Mouse (Mus musculus) v-Abl transformed pro-B cells (cell line): ENCODE results near the gene Ilf3.

ENCODE experiments used
- in situ Hi-C, 2 experiments: fragments of 400-800 bp; cut with MboI; formaldehyde crosslinking; loops; one replicate each; pipeline ENCODE4 v1.15.1; 2025; ENCODE audit not compliant: unreplicated experiment in 2 of 2

Ilf3 gene

DNA sequence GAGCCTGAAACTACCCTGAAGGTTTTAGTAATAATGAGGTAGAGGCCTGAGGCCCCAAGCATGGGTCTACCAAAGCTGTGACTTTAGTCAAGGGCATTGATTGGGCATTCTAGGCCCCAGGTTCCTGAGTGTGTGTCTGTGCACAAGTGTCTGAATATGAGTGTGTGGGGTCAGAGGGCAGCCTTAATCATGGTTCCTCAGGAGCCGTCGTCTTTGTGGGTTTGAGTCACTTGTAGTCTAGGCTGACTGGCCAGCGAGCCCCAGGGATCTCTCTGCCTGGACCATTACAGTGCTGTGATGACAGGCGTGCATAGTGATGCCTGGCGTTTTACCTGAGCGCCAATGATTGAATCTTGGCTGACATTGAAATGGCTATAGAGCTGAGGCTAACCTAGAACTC lies 60.5 kb downstream of the Ilf3 start:
- in situ Hi-C loops: no loop called here

DNA sequence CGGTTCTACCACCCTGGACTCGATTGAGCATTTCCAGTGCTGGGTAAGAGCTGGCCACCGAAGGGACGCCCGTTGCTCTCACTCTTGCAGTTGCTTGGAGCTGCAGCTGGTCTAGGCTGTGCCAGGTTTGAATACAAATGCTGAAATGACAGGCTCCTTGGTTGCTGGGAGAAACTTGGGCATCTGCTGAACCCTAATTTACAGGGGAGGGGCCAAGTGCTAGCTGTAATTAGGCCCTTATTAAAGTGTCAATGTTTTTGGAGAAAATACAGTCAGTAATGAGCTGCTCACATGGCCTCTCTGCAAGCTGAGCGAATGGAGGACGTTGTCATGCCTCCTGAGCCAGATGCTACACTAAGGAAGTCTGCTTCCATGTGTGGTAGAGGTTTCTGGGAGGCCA lies 63.1 kb downstream of the Ilf3 start:
- in situ Hi-C loops: no loop called here

DNA sequence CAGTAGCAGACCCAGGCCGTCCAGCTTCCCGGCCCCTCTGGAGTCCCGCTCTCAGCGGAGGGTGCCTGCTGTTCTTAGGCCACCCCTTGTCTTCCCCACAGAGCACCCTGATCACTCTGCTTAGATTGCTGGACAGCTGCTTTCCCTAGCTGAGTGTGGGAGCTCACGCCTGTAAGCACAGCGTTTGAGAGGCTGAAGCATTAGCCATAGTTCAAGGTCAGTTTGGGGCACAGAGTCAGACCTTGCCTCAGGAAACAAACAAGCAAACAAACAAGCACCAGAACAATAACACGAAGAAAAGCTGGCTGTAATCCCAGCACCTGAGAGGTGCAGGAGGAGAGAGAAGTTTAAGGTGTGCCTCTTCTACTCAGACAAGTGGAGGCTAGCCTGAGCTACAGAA lies 64.4 kb downstream of the Ilf3 start:
- in situ Hi-C loops: no loop called here

DNA sequence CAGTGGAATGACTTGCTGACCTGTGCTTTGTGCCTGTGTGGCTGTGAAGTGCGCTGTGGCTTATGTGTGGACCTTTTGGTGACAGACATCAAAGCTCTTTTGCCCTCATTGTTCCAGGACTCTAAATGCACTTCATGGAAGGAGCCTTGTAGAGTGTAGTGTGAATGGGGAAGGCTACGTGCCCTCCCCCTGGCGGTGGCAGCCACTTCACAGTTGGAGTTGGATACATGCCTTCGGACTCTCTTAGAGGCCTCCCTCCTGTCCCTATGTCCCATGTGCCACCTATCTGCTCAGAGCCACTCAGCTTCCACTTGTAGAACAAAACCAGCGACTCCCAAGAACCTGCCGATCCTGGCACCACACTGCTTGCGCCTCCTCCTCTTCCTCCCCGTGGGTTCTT lies 66.1 kb downstream of the Ilf3 start:
- in situ Hi-C loops: no loop called here

DNA sequence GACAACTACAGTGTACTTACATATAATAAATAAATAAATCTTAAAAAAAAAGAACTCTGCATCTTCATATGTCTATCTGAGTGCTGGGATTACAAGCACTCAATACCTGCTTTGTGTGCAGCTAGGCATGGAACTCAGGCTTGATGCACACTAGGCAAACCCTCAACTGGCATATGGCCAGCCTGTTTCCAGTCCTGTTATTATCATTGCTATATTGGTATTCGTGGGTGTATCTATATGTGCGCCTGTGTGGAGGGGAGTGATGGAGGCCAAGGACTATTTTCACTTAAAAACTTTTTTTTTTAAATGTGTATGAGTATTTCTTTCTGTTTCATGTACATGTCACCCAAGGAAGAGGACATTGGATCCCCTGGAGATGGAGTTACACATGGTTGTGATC lies 66.7 kb downstream of the Ilf3 start:
- in situ Hi-C loops: no loop called here

DNA sequence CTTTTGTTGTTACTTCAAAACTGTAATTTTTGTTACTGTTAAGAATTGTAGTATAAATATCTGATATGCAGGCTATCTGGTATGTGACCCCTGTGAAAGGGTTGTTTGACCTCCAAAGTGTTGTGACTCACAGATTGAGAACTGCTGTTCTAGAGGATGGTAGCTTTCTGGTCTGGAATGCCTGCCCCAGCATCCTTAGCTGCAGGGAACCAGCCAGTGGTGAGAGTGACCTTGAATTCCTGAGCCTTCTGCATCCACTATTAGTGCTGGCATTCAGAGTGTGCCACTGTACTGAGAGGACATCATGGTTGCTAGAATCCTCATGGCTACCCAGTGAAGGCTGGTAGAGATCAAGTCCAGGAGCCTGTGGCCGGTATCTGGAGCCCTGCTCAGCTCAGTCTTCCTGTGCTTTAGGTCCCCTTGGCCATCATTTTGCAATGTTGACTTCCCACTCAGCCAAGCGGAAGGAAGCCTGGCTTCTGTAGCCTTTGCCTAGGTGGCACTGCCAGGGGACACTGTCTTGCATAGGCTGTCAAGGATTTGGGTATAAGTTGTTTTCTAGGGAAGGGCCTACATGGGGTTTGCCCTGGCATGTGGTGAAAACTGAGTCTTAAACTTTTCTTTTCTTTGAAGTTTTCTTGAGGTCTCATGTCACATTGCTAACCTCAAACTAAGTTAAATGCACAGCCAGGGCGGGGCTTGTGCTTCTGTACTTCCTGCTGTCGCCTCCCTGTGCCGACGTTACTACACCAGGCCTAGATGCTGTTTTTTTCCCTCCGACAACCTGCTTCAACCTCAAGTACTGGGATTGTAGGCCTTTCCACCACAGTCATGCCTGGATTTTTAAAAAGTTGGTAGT lies 68.3 kb downstream of the Ilf3 start:
- in situ Hi-C loops: no loop called here

DNA sequence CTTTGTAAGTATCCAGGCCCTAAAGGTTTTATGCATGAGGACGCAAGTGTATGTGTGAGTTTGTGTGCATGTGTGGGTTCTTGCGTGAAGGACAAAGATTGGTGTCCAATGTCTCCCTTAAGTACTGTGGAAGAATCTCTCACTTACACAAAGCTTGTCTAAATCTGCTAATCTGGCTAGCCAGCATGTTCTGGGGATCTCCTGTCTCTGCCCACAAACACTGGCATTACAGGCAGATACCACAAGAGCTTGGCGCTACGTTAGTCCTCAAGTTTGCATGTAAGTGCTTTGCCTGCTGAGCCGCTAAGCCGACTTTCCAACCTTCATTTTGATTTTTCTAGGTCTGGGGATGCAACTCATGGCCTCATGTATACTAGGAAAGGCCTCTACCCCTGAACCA lies 69.9 kb downstream of the Ilf3 start:
- in situ Hi-C loops: no loop called here

DNA sequence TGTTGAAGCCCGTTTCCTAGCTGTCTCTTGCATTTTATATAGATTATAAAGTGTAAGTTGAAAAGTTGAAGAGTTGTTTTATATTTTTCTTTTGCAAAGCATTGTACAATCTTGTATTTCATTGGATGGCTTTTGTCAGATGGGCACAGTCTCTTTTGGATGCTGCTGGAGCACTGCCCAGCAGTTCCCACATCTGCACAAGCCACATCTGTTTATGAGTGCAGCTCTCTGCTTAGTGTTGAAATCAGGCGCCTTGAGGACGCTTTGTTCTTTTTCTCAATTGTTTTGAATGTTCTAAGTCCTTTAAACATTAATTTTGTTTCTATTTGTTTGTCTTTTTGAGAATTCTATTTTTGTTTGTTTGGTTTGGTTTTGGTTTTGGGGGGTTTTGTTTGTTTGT lies 70.5 kb downstream of the Ilf3 start:
- in situ Hi-C loops: no loop called here

DNA sequence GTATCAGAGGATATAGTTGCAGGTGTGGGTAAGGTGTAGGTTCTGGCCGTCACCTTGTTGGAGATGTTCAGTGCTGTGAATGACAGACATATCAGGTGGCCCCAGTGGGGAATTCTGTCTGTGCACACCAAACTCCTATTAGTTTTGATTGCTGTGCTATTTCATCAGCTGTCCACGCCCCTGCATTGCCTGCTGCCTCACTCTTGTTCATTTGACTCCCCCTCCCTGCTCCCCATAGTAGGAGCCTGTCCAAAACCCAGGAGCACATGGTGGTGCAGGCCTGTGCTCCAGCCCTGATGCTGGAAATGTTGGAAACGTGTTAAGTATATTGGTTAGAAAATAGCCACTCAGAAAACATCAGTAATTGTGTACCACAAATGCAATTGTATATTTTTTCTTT lies 71.8 kb downstream of the Ilf3 start:
- in situ Hi-C loops: no loop called here

DNA sequence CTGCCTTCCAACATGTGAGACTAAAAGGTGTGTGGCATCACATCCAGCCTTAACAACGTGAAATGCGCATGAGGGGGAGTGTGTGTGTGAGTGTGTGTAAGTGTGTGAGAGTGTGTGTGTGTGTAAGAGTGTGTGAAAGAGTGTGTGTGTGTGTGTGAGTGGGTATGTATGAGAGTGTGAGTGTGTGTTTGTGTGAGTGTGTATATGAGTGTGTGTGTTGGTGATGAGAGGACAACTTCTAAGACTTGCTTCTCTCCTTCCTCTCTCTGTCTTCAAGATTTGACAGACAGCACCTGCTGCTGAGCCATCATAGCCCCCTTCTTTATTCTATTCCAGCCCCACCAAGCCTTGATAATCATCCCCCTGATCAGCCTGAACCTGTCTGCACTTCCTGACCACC lies 72.2 kb downstream of the Ilf3 start:
- in situ Hi-C loops: no loop called here

DNA sequence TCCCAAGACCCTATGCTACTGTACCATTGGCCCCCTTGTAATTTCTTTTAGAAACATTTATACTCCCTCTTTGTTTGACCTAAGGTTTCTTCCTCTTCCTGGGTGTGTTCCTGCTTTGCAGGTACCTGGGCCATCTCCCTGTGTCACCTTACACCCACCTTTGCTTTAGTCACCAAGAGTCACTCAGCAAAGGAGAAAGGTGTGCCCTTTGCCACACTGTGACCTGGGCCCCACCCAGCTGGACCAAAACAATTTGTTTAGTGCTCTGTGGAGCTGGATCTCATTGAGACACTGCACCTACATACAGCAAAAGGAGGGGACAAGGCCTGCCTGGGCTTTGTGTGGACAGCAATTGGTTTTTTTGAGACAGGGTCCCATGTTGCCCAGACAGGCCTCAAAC lies 72.7 kb downstream of the Ilf3 start:
- in situ Hi-C loops: no loop called here

DNA sequence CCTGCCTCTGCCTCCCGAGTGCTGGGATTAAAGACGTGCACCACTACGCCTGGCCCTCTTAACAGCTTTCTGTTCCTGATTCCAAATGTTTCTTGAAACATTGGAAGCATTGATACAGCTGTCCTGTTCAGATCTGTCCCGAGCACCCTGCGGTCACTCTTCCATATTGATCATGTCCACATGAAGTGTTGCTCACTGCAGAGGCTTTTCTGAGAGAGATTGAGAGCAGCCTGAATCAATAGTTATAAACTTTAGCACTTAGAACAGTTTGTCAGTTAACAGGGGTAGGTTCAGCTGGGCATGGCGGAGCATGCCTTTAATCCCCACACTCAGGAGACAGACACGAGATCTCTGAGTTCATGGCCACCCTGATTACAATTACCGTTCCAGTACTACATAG lies 76.2 kb downstream of the Ilf3 start:
- in situ Hi-C loops: no loop called here

DNA sequence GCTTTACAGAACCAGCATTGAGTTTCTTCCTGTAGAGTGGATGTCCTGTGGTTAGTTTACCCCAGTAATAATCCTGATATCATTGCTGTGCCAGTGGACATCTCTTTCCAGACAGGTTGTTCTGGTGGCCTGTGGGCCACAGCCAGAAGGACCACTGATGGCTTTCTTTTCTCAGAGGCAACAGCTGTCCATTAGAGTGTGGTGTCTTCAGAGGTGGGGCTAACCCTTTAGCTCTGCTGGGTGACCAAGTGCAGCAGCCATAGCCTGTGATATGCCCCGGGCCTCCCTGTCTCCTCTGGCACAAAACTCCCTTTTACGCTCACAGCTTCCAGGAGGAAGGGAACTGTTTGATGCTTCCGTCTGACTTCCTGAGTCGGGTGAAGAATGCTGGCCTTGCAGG lies 76.9 kb downstream of the Ilf3 start:
- in situ Hi-C loops: no loop called here

DNA sequence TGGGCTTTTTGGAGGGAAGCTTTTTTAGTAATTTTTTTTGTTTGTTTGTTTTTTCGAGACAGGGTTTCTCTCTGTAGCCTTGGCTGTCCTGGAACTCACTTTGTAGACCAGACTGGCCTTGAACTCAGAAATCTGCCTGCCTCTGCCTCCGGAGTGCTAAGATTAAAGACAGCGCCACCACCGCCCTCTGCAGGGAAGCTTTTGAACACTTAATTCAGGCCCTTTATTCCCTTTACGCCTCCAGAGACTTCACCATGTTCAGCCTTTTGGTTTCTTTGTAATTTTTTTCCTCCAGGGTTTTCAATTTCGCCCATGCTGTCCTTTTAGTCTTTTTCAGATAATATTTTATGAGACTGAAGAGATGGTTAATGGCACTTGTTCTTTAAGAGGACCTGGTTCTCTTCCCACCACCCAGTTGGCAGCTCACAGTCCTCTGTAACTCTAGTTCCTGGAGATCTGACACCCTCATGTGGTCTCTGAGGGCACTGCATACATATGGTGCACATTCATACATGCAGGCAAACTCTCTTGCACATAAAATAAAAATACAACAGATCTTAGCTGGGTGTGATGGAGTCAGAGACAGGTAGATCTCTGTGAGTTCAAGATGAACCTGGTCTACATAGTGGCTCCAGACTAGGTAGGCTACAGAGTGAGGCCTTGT lies 77.5 kb downstream of the Ilf3 start:
- in situ Hi-C loops: no loop called here

DNA sequence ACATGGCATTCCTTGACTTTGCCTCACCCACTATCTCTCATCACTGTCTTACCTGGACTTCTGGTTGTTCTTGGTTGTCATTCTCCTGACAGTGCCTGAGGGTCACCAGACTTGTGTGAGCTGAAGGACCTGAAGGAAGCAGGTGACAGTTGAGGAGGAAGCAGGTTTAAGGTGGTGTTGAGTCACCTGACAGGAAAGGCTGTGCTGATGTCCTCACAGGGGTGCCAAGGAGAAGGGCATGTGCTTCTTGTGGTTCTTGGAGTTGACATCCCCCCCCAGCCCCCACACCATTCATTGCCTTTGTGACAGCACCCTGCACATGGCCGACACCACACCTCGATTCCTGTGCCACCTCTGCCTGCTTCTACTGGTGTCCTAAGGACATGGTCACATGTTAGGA lies 80.1 kb downstream of the Ilf3 start:
- in situ Hi-C loops: no loop called here

DNA sequence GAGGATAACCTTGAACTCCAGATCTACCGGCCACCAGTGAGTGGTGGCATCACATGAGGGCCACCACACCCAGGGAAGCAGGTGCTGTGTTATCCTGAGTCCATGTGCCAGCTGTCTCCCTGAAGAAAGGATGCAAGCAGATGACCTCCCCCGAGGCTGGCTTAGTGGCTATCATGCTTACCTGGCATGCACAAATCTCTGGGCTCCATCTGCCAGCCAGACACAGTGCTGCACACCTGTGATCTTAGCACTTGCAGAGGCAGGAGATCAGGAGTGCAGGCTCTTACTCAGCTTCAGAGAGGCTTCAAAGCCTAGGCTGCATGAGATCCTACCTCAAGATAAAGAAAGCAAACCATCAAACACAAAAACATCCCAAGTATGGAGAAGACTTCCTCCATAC lies 82.0 kb downstream of the Ilf3 start:
- in situ Hi-C loops: loop anchor here in 1 of 2 experiments (25.0 kb wide), 1 partner anchor 537 kb away; no protein-coding TSS in a partner anchor

DNA sequence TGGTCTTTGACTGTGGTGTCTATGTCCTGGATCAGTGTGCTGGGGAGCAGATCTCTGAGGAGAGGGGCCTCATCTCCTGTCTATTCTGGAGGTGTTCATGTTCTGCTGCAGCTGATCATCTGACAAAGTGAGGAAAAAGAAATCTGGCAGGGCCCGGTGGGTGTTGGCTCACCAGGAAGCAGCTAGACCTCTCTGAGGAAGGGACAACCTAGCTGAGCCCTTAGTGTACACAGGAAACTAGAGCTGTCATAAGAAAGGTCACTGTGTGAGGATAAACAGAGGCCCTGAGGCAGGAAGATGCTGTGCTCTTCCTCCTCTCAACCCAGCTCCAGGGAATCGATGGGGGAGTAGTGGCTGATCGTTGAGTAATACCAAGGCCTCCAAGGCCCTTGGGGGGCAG lies 82.6 kb downstream of the Ilf3 start:
- in situ Hi-C loops: loop anchor here in 1 of 2 experiments (25.0 kb wide), 1 partner anchor 538 kb away; no protein-coding TSS in a partner anchor

DNA sequence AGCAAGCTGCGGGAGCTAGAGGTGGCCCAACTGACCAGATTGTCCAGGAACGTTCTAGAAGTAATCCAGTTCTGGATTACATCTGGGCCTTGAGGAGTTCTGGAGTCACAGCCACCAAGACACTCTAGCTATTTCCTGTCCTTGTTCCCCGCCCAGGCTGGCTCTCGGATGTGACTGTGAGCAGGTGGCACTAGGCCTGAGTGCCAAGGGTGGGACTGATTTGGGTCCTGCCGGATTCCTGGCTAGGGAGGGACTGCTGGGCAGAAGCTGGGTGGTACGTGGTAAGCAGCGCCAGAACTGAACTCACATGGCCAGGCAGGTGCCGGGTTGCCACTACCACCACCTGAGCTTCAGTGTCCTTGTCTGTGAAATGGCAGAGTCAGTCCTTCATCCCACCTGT lies 83.7 kb downstream of the Ilf3 start:
- in situ Hi-C loops: loop anchor here in 1 of 2 experiments (25.0 kb wide), 1 partner anchor 539 kb away; no protein-coding TSS in a partner anchor

DNA sequence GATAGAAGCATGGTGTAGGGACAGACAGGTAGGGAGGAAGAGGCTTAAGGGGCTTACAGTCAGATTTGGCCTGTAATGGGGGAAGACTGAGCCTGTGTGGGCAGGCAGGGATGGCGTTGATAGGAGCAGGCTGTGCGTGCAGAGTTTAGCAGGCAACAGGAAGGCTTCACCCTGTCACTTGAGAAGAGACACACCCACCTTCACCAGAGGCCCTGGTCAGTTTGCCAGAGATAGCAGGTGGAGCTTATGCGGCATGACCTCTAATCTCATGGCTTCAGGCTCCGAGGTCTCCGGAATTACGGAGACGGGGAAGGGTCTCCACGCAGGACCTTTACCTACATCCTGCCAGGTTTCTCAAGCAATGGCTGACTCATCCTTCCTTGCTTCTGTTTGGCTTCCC lies 84.2 kb downstream of the Ilf3 start:
- in situ Hi-C loops: loop anchor here in 1 of 2 experiments (25.0 kb wide), 1 partner anchor 540 kb away; no protein-coding TSS in a partner anchor

DNA sequence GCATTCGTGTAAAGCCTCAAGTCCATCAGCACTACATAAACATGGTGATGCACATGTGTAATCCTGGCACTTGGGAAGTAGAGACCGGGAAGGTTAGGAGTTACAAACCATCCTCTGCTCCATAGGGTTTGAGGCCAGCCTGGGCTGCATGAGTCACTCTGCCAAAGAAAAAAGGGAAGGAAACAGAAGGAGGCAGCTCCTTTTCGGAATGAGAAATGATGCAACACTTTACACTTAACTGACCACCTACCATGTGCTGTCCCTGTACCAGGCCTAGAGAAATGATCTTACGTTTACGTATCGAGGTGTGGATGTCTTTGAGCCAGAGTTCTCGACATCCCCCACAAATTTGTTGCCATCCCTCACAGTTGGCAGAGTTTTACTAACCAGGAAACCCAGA lies 85.3 kb downstream of the Ilf3 start:
- in situ Hi-C loops: loop anchor here in 1 of 2 experiments (25.0 kb wide), 1 partner anchor 541 kb away; no protein-coding TSS in a partner anchor

DNA sequence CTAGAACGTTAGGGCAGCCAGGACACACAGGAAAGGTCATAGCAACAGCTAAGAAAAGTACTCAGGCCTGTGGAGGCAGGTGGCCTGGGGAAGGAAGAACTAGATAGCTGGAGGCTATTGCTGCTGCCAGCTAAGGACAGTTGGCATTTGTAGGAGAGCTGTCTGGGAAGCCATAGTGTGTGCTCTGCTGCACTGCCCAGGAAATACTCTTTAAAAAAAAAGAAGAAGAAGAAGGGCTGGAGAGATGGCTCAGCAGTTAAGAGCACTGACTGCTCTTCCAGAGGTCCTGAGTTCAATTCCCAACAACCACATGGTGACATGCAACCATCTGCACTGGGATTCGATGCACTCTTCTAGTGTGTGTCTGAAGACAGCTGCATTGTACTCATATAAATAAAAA lies 85.8 kb downstream of the Ilf3 start:
- in situ Hi-C loops: loop anchor here in 1 of 2 experiments (25.0 kb wide), 1 partner anchor 541 kb away; no protein-coding TSS in a partner anchor

DNA sequence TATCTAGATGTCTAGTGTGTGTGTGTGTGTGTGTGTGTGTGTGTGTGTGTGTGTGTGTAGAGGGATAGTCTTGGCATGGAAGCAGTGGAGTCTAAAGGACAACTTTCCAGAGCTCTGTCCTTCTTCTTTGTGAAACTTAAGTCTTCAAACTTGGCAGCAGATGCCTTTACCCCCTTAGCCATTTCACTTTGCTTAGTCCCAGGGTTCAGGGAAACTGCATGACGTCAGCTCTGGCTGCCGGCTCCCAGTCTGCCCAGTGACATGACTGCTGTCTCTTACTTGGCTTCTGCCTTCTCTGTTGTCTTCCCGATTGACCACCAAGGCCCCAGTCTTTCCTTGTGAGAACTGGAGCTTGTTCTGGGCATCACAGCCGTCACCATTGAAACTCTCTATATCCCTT lies 86.9 kb downstream of the Ilf3 start:
- in situ Hi-C loops: loop anchor here in 1 of 2 experiments (25.0 kb wide), 1 partner anchor 542 kb away; no protein-coding TSS in a partner anchor
